Mouse (Mus musculus) midbrain, embryonic 12.5 days (tissue): Measurements from ENCODE around the gene Rcn3. TPM values are rescaled to one million over a fixed set of nuclear protein-coding genes. Genes with fewer than 3 reads are reported as not detected.

ENCODE experiments used
- ATAC-seq: fragments of 200-750 bp; cut with Nextera tagmentation; 2 replicates; pipeline ENCODE4 v1.8.0; 2017; ENCODE audit warnings: low read depth, moderate TSS enrichment, moderate library complexity; ENCODE audit not compliant: low FRiP score
- H3K27ac ChIP-seq: fragments of 300-500 bp; sonication (generic); replicated peaks from 2 replicates; pipeline ENCODE4 v1.5.1; 2016; ENCODE audit warnings: mild to moderate bottlenecking
- H3K27me3 ChIP-seq: fragments of 300-500 bp; sonication (generic); 2 replicates; pipeline ENCODE4 v1.6.1; 2016; ENCODE audit warnings: mild to moderate bottlenecking
- H3K36me3 ChIP-seq: fragments of 300-500 bp; sonication (generic); 2 replicates; pipeline ENCODE4 v1.6.1; 2016
- H3K4me1 ChIP-seq: fragments of 300-500 bp; sonication (generic); 2 replicates; pipeline ENCODE4 v1.6.1; 2016
- H3K4me2 ChIP-seq: fragments of 300-500 bp; sonication (generic); replicated peaks from 2 replicates; pipeline ENCODE4 v1.6.1; 2016; ENCODE audit warnings: mild to moderate bottlenecking, moderate library complexity
- H3K4me3 ChIP-seq: fragments of 300-500 bp; sonication (generic); 2 replicates; pipeline ENCODE4 v1.5.1; 2016; ENCODE audit warnings: mild to moderate bottlenecking
- H3K9ac ChIP-seq: fragments of 300-500 bp; sonication (generic); replicated peaks from 2 replicates; pipeline ENCODE4 v1.6.1; 2016; ENCODE audit warnings: mild to moderate bottlenecking, moderate library complexity
- H3K9me3 ChIP-seq: fragments of 300-500 bp; sonication (generic); 2 replicates; pipeline ENCODE4 v1.6.1; 2016; ENCODE audit warnings: mild to moderate bottlenecking
- WGBS: fragments of 180-500 bp; shearing (Covaris S2); methylation state at CpG from one replicate; pipeline ENCODE4 v1.1.7; 2016; 5-methylcytosine and 5-hydroxymethylcytosine counted together
- polyA plus RNA-seq: library from polyadenylated mRNA; unstranded; fragments of >200 nt; fragmentation: Nextera tagmentation; extraction: Ambion mirVana; gene quantifications from 2 replicates; pipeline ENCODE4 v1.2.1, GENCODE M21; 2016

Gene Rcn3
- polyA plus RNA-seq, 1 experiment from 2014 or later: 151 TPM

GRCm38 (mm10) chr7:45077829-45078228, 14.2 kb downstream of the Rcn3 start:
- H3K9me3 ChIP-seq: no peaks in the 10 kb centered on the region
- H3K27ac ChIP-seq: no peak overlapping the region
- no peak overlapping the region for H3K4me3 ChIP-seq
- peaks cover 38% of the 10 kb centered on the region for H3K36me3 ChIP-seq
- H3K4me2 ChIP-seq: no peak overlapping the region
- WGBS: 95% methylated on average over 2 of the region's 2 CpGs
- ATAC-seq: no peak
- no peaks in the 10 kb centered on the region for H3K27me3 ChIP-seq
- H3K4me1 ChIP-seq: no peaks in the 10 kb centered on the region
- no peak overlapping the region for H3K9ac ChIP-seq

- no peak overlapping the region for H3K4me2 ChIP-seq
- peaks cover 38% of the 10 kb centered on the region for H3K36me3 ChIP-seq
- H3K9ac ChIP-seq: no peak overlapping the region
- no peak for ATAC-seq
- no peaks in the 10 kb centered on the region for H3K9me3 ChIP-seq
- 87% methylated on average over 14 of the region's 14 CpGs for WGBS
- no peaks in the 10 kb centered on the region for H3K27me3 ChIP-seq
- no peak overlapping the region for H3K27ac ChIP-seq
- no peaks in the 10 kb centered on the region for H3K4me1 ChIP-seq
- no peak overlapping the region for H3K4me3 ChIP-seq
These were observed 14.7 kb downstream of the Rcn3 start for GRCm38 (mm10) chr7:45077322-45077721.

- Histone ChIP-seq H3K4me2 (no peak overlapping the region), H3K36me3 (peaks cover 38% of the 10 kb centered on the region), H3K9me3 (no peaks in the 10 kb centered on the region), H3K27ac (no peak overlapping the region), H3K4me3 (no peak overlapping the region), H3K27me3 (no peaks in the 10 kb centered on the region), H3K4me1 (no peaks in the 10 kb centered on the region), H3K9ac (no peak overlapping the region)
- ATAC-seq: no peak
- WGBS: 88% methylated on average over 30 of the region's 30 CpGs
These were observed 15.5 kb downstream of the Rcn3 start for GRCm38 (mm10) chr7:45076501-45076900.

GRCm38 (mm10) chr7:45075405-45075804, 16.6 kb downstream of the Rcn3 start:
- Histone ChIP-seq H3K27ac (no peak overlapping the region), H3K4me3 (no peak overlapping the region), H3K36me3 (peaks cover 38% of the 10 kb centered on the region), H3K9ac (no peak overlapping the region), H3K27me3 (no peaks in the 10 kb centered on the region), H3K9me3 (no peaks in the 10 kb centered on the region), H3K4me1 (no peaks in the 10 kb centered on the region), H3K4me2 (no peak overlapping the region)
- WGBS: 88% methylated on average over 4 of the region's 4 CpGs
- no peak for ATAC-seq

- H3K4me3 ChIP-seq: no peak overlapping the region
- ATAC-seq: no peak
- H3K9ac ChIP-seq: no peak overlapping the region
- H3K4me1 ChIP-seq: no peaks in the 10 kb centered on the region
- WGBS: 92% methylated on average over 12 of the region's 12 CpGs
- no peaks in the 10 kb centered on the region for H3K9me3 ChIP-seq
- H3K27me3 ChIP-seq: no peaks in the 10 kb centered on the region
- no peak overlapping the region for H3K27ac ChIP-seq
- H3K4me2 ChIP-seq: no peak overlapping the region
- peaks cover 38% of the 10 kb centered on the region for H3K36me3 ChIP-seq
These were observed 18.1 kb downstream of the Rcn3 start for GRCm38 (mm10) chr7:45073949-45074348.

- H3K4me2 ChIP-seq: no peak overlapping the region
- no peak overlapping the region; the same call in 1 of the 2 replicates for H3K9ac ChIP-seq
- no peak overlapping the region for H3K4me3 ChIP-seq
- H3K9me3 ChIP-seq: no peaks in the 10 kb centered on the region
- no peaks in the 10 kb centered on the region for H3K27me3 ChIP-seq
- no peak for ATAC-seq
- WGBS: 89% methylated on average over 7 of the region's 7 CpGs
- H3K4me1 ChIP-seq: no peaks in the 10 kb centered on the region
- H3K27ac ChIP-seq: no peak overlapping the region
- H3K36me3 ChIP-seq: peaks cover 38% of the 10 kb centered on the region
These were observed 18.8 kb downstream of the Rcn3 start for GRCm38 (mm10) chr7:45073171-45073707.

GRCm38 (mm10) chr7:45072230-45072629, 19.8 kb downstream of the Rcn3 start:
- Histone ChIP-seq H3K27ac (no peak overlapping the region), H3K4me1 (no peaks in the 10 kb centered on the region), H3K9me3 (no peaks in the 10 kb centered on the region), H3K27me3 (no peaks in the 10 kb centered on the region), H3K4me3 (no peak overlapping the region), H3K36me3 (peaks cover 31% of the 10 kb centered on the region), H3K9ac (no peak overlapping the region), H3K4me2 (no peak overlapping the region)
- WGBS: 60% methylated on average over 2 of the region's 2 CpGs
- no peak for ATAC-seq

GRCm38 (mm10) chr7:45069671-45070070, 22.4 kb downstream of the Rcn3 start:
- H3K4me1 ChIP-seq: no peaks in the 10 kb centered on the region
- no peak overlapping the region for H3K9ac ChIP-seq
- H3K4me2 ChIP-seq: no peak overlapping the region
- no peak overlapping the region for H3K27ac ChIP-seq
- H3K36me3 ChIP-seq: peaks cover 8% of the 10 kb centered on the region; the same call in 1 of the 2 replicates
- H3K9me3 ChIP-seq: no peaks in the 10 kb centered on the region
- H3K27me3 ChIP-seq: no peaks in the 10 kb centered on the region
- no peak overlapping the region for H3K4me3 ChIP-seq
- no peak for ATAC-seq
- 97% methylated on average over 2 of the region's 2 CpGs for WGBS

- no peak for ATAC-seq
- Histone ChIP-seq H3K4me1 (peaks cover 6% of the 10 kb centered on the region), H3K9ac (no peak overlapping the region), H3K27me3 (no peaks in the 10 kb centered on the region), H3K36me3 (no peaks in the 10 kb centered on the region), H3K27ac (no peak overlapping the region), H3K9me3 (no peaks in the 10 kb centered on the region), H3K4me2 (no peak overlapping the region), H3K4me3 (no peak overlapping the region)
- WGBS: 28% methylated on average over 5 of the region's 5 CpGs
These were observed 24.1 kb downstream of the Rcn3 start for GRCm38 (mm10) chr7:45068000-45068318.

GRCm38 (mm10) chr7:45067190-45067999, 24.6 kb downstream of the Rcn3 start:
- no peak overlapping the region for H3K4me3 ChIP-seq
- 74% methylated on average over 4 of the region's 4 CpGs for WGBS
- H3K36me3 ChIP-seq: no peaks in the 10 kb centered on the region

GRCm38 (mm10) chr7:45062239-45062835, 29.7 kb downstream of the Rcn3 start, which contains the start of the genes Nosip and Prrg2:
Nosip (plus strand) TSS chr7:45062429.
Prrg2 (minus strand) TSS chr7:45062677.
- H3K27ac ChIP-seq: peak within 1 kb of the TSS; percentile 83
- ATAC-seq: peak; percentile 86
- H3K4me3 ChIP-seq: peak within 1 kb of the TSS; percentile 65
- peak within 1 kb of the TSS; percentile 66 for H3K4me2 ChIP-seq
- H3K9ac ChIP-seq: peak within 1 kb of the TSS; percentile 50
- H3K36me3 ChIP-seq: no peaks in the 10 kb centered on the region
- H3K27me3 ChIP-seq: no peaks in the 10 kb centered on the region
- under 1% methylated on average over 31 of the region's 31 CpGs for WGBS
- H3K4me1 ChIP-seq: peaks cover 28% of the 10 kb centered on the region
- no peaks in the 10 kb centered on the region for H3K9me3 ChIP-seq

More at GRCm38 (mm10) chr7:45067190-45067999, 24.6 kb downstream of the Rcn3 start:
- no peak for ATAC-seq
- H3K9ac ChIP-seq: no peak overlapping the region
- H3K27me3 ChIP-seq: no peaks in the 10 kb centered on the region
- no peak overlapping the region for H3K27ac ChIP-seq
- H3K4me2 ChIP-seq: no peak overlapping the region
- H3K4me1 ChIP-seq: peaks cover 8% of the 10 kb centered on the region
- no peaks in the 10 kb centered on the region for H3K9me3 ChIP-seq

- Histone ChIP-seq H3K27me3 (peaks cover 6% of the 10 kb centered on the region), H3K36me3 (no peaks in the 10 kb centered on the region), H3K4me1 (peaks cover 28% of the 10 kb centered on the region), H3K27ac (0 out of 2 replicates have a peak overlapping the region, but pooled peaks have one; percentile 35), H3K4me3 (peak overlapping the region; percentile 65), H3K9ac (peak overlapping the region; percentile 50), H3K9me3 (no peaks in the 10 kb centered on the region), H3K4me2 (peak overlapping the region; percentile 66)
- no peak for ATAC-seq
- 18% methylated on average over 11 of the region's 11 CpGs for WGBS
These were observed 30.4 kb downstream of the Rcn3 start for GRCm38 (mm10) chr7:45061532-45062075.
